Mouse (Mus musculus): ENCODE data around the gene Drosha. TPM values are rescaled to one million over a fixed set of nuclear protein-coding genes. Genes with fewer than 3 reads are reported as not detected.

Gene Drosha
- total RNA-seq, 2 experiments from 2014 or later = 26.0 to 36.2 TPM

GRCm38 (mm10) chr15:12829878-12830277 lies 5.3 kb downstream of the Drosha start:
- no peak for DNase-seq

GRCm38 (mm10) chr15:12832599-12832998 lies 8.0 kb downstream of the Drosha start:
- no peak for DNase-seq

GRCm38 (mm10) chr15:12833385-12833784 lies 8.8 kb downstream of the Drosha start:
- no peak for DNase-seq

DNA sequence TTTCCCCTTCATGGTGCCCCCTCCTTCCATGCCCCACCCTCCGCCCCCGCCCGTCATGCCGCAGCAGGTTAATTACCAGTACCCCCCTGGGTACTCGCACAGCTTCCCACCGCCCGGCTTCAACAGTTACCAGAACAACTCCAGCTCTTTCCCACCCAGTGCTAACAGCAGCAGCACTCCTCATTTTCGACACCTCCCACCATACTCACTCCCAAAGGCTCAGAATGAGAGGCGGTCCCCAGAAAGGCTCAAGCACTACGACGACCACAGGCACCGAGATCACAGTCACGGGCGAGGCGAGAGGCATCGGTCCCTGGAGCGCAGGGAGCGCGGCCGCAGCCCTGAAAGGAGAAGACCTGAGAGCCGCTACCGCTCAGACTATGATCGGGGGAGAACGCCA lies 9.6 kb downstream of the Drosha start:
- no peak for DNase-seq

DNA sequence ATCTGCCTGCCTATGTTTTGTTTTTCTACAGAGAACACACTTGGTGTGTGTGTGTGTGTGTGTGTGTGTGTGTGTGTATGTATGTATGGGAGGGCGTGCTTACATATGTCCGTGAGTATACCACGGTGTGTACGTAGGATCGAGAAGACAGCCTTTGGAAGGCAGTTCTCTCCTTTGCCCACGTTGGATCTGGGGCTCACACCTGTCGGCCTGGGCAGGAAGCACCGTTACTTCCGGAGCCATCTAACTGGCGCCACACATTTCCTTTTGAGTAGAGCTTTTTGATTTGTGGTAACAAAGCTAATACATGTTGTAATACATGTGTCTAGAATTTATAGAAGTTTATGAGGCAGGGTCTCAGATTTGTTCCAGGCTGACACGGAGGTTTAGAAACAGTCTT lies 16.1 kb downstream of the Drosha start:
- DNase-seq = no peak

DNA sequence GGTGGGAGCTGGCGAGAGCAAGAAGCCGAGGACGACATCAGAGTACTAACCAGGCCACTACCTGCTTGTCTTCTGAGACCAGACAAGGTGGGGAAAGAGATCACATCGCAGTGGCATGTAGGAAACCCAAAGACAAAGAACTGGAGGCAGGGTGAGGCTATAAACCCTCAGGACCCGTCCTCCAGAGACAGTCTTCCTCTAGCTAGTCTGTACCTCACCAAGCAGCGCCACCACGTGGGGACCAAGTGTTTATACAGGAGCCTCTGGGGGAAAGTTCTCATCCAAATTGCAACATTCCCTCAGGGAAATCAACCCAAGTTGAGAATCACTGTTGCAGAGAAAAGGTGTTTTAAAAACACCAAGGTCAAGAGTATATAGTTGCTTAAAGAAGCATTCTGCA lies 18.2 kb downstream of the Drosha start:
- no peak for DNase-seq

DNA sequence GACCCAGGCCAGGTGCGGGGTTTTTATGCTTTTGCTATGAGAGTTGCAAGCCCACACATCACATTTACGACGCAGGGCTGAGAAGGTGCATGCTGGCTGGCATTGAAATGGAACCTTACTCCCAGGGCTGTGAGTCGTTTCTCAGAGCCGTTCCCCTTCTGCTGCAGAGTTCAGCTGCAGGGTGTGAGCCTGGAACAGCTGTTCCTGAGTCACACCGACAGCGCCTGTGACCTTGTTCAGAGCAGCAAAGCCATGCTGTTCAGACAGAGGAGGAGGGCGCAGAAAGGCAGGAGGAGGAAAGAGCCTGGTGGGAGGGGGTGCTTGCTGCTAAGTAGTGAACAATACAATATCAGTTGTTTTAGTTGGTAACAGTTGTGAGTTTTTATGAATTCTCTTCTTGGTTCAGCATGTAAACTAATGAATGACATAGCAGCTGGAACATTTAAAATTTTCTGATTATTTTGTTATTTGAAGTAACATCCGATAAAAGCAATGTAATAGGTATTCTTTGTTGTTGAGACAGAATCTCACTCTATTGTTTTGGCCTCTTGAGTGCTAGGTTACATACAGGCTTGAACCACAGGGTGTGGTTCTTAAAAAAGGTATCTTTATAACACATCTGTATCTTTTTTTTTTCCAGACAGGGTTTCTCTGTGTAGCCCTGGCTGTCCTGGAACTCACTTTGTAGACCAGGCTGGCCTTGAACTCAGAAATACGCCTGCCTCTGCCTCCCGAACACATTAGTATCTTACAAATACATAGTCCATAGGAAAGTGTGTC lies 23.8 kb downstream of the Drosha start:
- DNase-seq = peak; percentile 27

DNA sequence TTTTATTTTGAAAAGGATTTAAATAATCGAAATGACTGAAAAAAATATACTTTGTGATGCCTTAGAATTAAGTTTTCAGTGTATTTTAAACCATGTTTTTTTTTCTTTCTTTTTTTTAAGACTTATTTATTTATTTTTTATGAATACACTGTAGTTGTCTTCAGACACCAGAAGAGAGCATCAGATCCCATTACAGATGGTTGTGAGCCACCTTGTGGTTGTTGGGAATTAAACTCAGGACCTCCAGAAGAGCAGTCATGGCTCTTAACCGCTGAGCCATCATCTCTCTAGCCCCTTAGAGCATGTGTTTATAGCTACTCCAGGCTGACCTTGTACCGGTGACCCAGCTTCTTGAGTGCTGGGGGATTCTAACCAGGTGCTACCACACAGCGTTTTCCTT lies 24.8 kb downstream of the Drosha start:
- DNase-seq = no peak

DNA sequence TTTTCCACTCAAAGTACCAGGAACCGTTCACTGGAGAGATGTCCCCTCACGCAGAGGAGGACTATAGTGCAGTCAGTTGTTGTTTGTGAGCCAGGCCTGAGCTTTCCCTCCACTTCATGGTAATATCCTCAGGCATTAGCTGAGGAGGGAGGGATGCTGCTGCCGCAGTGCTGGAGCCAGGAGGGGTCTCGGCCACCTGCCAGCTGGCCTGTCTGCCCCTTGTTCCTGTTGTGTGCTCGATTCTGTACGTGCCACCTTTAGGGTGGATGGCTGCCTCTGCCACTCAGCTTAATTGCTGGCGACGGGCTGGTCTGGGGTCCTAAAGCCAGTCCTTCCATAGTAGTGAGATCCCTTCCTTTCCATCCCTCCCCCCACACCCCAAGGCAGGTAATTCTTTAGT lies 28.9 kb downstream of the Drosha start:
- DNase-seq = no peak

GRCm38 (mm10) chr15:12856780-12857179 lies 32.2 kb downstream of the Drosha start:
- no peak for DNase-seq

GRCm38 (mm10) chr15:12857840-12858516 lies 33.4 kb downstream of the Drosha start:
- DNase-seq = no peak

- DNase-seq = no peak
Measured at GRCm38 (mm10) chr15:12858645-12859044, 34.0 kb downstream of the Drosha start.

GRCm38 (mm10) chr15:12862061-12862460 lies 37.4 kb downstream of the Drosha start:
- no peak for DNase-seq

- DNase-seq = no peak
Measured at GRCm38 (mm10) chr15:12863669-12864068, 39.1 kb downstream of the Drosha start.

DNA sequence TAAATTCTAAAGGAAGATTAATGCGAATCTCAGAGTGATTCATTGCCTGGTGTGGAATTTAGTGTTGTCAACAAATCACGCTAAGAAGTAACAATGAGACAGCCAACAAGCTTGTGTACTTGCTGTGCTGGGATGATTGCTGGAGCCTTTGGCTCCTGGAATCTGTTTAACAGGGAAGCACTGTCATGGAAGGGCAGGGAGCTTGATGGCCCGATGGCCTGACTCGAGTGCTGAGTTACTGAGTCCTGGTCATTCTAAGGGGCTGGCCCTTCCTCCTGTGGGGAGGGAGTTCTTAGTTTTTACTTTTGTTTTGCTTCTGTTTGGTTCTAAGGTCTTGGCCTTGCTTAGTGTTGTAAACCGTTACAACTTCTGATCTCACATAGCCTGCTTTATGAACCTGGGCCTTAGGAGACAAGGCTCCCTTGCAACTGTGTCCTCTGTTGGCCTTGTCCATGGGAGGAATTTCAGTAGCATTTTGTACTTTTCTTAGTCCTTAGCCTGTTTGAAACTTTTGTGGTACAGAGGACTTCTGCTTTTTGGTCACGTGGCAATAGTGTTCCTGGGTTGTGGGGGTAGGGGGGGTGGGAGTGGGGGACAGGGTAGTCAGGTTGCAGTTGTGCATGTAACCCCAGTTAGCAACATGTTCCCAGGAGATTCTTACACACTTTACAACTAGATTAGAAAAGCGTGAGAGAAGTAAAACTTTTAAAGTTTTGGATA lies 41.1 kb downstream of the Drosha start:
- DNase-seq = no peak

- no peak for DNase-seq
Measured at GRCm38 (mm10) chr15:12867269-12867668, 42.7 kb downstream of the Drosha start.

GRCm38 (mm10) chr15:12875442-12876176 lies 51.0 kb downstream of the Drosha start:
- DNase-seq = peak; percentile 37

GRCm38 (mm10) chr15:12876266-12876665 lies 51.7 kb downstream of the Drosha start:
- DNase-seq = no peak

DNA sequence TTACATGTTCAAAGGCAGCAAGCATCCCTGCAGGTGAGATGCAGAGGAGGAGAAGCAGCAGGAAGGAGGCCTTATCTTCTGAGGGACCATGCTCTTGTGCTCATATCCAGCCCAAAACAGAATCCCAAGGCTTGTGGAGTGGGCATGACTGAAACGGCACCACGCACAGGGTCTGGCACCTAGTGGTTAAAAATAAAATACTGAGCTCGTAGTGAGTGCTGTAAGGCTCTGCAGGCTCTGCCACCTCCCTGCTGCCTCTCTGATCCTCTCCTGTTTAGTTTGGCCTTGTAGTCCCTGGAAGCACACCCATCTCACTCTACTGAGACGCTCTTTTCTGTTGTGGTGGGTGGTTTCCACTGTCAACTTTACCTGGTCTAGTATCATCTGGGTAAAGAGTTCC lies 52.3 kb downstream of the Drosha start:
- DNase-seq = no peak

DNA sequence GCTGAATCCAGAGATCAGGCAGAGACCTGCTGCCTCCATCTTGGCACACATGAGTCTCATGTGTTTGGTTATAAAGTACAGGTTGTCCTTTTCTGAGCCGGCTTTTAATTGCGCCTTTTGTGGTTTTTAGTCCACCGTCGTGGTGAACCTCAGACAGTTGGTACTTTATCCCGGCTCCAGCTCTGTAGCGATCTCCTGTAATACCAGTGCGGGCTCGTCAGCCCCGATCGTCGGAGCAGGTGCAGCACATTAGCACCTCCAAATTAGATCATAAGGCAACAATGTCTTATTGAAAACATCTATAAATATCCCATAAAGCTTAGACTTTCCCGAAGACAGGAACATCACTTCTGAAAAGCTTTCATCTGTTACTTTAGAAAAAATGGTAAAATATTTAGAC lies 53.3 kb downstream of the Drosha start:
- no peak for DNase-seq

DNA sequence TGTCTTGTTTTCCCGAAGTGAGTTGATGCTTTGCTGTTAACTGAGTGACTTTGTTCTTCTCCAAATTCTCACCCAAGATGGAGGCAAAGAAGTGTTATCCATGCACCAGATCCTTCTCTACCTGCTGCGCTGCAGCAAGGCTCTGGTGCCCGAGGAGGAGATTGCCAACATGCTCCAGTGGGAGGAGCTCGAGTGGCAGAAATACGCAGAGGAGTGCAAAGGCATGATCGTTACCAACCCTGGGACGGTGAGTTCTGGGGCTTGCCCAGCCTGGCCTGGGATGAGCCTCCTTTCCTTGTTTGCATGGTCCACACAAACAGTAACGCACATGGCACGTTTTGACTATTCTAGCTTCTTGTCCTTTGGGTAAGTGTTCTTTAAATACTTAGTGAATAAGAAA lies 54.0 kb downstream of the Drosha start:
- DNase-seq = no peak

GRCm38 (mm10) chr15:12879937-12880336 lies 55.3 kb downstream of the Drosha start:
- DNase-seq = no peak

GRCm38 (mm10) chr15:12884855-12885254 lies 60.2 kb downstream of the Drosha start:
- DNase-seq = no peak

Data from adrenal gland, postnatal 10 days (tissue).